Mouse (Mus musculus) thymus, postnatal 0 days (tissue): Measurements from ENCODE around the gene B3galt2. TPM values are rescaled to one million over a fixed set of nuclear protein-coding genes. Genes with fewer than 3 reads are reported as not detected.
A peak's percentile ranks its signal among the peaks of the same experiment; 100 is the strongest.
"Not testable (repeated sequence)": the region's sequence is repeated elsewhere in the genome, so short reads cannot be mapped to it uniquely, and the experiment has no call there.

Experiments
- DNase-seq: peaks from one replicate; pipeline ENCODE4 v3.0.0-alpha.2; 2015; ENCODE audit warnings: low spot score
- polyA plus RNA-seq: library from polyadenylated mRNA; unstranded; fragments of >200 nt; fragmentation: Nextera tagmentation; extraction: Ambion mirVana; gene quantifications from 2 replicates; pipeline ENCODE4 v1.2.1, GENCODE M21; 2015

B3galt2 gene
- polyA plus RNA-seq: 0.15 and 0.31 TPM in 2 replicates

- DNase-seq: peak; percentile 48
Measured at GRCm38 (mm10) chr1:143640650-143641407, at the start of gene B3galt2. TSS of gene B3galt2 (plus strand) at chr1:143640664.

DNA sequence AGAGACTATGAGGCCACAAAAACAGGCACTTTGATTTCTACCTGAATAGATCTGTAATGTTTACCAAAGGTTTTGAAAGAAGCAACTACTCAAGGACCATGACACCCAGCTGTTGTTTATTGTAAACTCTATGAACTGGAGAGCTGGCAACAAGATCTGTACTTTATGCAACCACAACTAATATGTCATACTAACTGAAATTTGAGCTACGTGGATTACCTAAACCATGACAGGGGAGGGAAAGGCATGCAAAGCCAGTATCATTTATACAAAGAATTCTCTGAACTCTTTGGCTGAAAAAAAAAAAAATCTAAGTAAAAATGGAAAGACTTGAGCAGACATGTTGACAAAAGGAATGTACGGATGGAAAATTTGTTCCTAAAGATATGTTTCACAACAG lies 43.6 kb upstream of the B3galt2 start:
- no peak for DNase-seq

- DNase-seq: no peak
Measured at GRCm38 (mm10) chr1:143608911-143609310, 31.6 kb upstream of the B3galt2 start.

GRCm38 (mm10) chr1:143612901-143613300 lies 27.6 kb upstream of the B3galt2 start:
- no peak for DNase-seq

DNA sequence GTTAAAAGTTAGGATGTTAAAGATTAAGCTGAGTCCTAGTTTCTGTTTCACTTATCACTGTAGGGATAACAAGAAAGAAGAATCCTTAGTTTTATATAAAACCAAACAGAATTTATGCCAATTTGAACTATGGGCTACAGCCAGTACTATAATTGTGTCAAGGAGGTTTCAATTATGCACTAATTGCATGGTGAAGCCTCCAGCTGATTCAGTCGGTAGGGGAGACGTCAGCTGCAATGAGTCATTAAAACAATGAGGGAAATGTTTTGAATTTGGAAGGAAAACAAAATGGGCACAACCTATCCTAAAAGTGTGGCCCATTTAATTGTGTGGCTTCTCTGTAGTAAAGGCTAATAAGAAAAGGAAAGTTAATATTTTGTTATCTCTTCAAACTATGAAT lies 20.7 kb upstream of the B3galt2 start:
- DNase-seq: no peak

DNA sequence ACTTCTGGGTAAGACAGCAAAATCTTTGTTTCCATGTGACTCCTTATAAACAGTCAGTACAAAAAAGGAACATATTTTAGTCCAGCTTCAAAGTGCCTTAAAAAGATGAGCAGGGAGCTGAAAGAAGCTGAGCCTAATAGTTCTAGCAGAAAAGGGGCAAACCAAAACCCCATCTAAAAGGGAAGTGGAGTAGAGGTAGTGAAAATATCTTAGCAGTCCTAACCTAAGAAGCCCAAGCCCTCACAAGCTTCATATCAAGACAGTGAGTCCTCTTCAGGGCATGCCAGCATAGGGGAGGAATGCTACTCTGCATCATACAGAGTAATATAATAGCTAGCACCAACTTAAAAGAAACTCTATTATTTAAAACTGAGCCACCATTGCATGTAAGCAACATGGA lies 18.5 kb upstream of the B3galt2 start:
- no peak for DNase-seq

DNA sequence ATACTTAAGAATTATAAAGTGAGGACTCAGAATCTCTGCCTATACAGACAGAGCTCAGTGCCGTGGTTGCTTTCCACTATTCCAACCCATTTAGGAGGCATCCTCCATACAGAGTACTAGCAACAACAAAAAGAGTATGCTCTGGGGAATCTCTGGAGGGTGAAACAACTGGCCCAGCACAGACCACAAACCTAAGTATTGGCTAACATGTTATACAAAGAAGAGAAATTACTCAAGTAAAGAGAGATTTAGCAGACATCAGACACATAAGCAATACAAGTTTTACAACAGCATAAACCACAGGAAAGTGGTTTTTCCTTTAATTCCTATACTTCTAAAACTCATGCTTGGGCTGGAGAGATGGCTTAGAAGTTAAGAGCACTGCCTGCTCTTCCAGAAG lies 17.8 kb upstream of the B3galt2 start:
- no peak for DNase-seq

DNA sequence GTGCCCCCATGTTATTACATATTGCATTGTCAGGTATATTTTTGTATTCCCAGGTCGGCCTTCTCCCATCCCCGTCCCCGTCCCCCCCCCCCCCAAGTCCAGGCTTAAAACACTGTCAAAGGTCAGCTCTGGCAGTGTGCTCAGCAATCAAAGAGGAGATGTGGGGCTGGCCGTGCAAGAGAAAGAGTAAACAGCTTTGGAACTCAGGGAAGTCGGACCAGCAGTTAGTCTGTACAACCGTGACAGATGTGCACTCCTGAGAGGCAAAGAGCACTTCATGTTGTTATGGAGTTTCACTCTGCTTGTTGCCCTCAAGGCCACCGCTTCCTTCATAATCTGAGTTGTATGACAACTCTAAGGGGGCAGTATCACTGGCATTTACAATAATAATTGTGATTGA lies 9.1 kb upstream of the B3galt2 start:
- DNase-seq: no peak

DNA sequence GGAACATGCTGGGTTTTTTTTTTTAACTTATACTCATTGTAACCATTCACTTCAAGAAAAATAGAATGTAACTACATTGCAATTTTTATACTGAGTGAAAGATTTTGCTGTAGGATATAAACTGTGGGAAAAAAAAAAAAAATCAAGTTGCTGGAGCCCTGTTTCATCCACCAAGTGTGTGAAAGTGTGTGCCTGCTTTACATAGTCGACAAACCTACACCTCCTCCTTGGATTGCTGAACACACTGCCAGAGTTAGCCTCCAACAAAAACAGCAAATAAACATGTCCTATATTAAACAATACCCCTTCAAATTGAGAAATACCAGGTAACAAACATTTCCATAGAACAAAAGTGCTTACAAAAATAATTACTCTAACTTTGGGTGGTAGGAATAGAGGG lies 8.1 kb upstream of the B3galt2 start:
- no peak for DNase-seq

GRCm38 (mm10) chr1:143632854-143633587 lies 7.4 kb upstream of the B3galt2 start:
- no peak for DNase-seq

- peak; percentile 35 for DNase-seq
Measured at GRCm38 (mm10) chr1:143644221-143644620, 3.8 kb downstream of the B3galt2 start.

- no peak for DNase-seq
Measured at GRCm38 (mm10) chr1:143645386-143645785, 4.9 kb downstream of the B3galt2 start.

DNA sequence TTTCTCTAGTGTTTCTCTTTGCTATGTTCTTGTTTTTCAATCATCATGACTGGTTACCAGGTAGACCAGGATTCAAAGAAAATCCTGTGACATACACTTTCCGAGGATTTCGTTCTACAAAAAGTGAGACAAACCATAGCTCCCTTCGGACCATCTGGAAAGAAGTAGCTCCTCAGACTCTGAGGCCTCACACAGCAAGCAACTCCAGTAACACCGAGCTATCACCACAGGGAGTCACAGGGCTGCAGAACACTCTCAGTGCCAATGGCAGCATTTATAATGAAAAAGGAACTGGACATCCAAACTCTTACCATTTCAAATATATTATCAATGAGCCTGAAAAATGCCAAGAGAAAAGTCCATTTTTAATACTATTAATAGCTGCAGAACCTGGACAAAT lies 5.8 kb downstream of the B3galt2 start:
- DNase-seq: no peak

GRCm38 (mm10) chr1:143650317-143650716 lies 9.9 kb downstream of the B3galt2 start:
- no peak for DNase-seq

- DNase-seq: peak; percentile 17
Measured at GRCm38 (mm10) chr1:143653646-143654045, 13.2 kb downstream of the B3galt2 start.

DNA sequence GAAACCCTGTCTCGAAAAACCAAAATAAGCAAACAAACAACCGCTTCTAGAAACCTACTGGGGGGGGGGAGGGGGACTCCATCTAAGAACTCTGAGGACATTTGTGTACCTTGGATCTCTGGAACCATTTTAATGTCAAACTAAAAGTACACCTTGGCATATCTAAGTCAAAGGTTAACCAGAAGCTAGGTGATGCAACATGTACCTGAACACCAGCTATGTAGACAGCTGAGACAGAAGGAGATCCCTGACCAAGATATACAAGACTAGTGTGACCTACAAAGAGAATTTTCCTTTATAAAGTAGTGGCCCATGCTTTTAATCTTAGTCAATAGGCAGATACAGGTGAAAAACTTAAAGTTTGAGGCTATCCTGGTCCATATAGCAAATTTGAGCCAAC lies 22.7 kb downstream of the B3galt2 start:
- no peak for DNase-seq

GRCm38 (mm10) chr1:143664786-143665185 lies 24.3 kb downstream of the B3galt2 start:
- not testable (repeated sequence) for DNase-seq

GRCm38 (mm10) chr1:143675734-143676361 lies 35.4 kb downstream of the B3galt2 start:
- DNase-seq: no peak

DNA sequence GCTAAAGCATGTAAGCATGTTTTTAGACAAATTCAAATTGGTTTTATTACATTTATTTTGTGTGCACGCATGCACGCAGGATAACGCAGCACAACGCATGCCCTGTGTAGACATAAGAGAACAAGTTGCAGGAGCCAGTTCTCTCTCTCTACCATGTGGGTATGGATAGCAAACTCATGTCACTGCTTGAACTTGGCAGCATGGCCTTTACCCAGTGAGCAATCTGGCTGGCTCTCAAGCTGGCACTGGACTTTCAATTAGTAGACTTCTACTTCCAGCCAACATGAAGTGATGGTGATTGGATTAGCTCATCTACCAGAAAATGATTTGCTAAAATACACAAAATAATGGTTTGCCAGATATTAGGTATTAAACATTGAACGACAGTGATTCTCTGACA lies 40.6 kb downstream of the B3galt2 start:
- no peak for DNase-seq

GRCm38 (mm10) chr1:143684849-143685248 lies 44.4 kb downstream of the B3galt2 start:
- DNase-seq: no peak

DNA sequence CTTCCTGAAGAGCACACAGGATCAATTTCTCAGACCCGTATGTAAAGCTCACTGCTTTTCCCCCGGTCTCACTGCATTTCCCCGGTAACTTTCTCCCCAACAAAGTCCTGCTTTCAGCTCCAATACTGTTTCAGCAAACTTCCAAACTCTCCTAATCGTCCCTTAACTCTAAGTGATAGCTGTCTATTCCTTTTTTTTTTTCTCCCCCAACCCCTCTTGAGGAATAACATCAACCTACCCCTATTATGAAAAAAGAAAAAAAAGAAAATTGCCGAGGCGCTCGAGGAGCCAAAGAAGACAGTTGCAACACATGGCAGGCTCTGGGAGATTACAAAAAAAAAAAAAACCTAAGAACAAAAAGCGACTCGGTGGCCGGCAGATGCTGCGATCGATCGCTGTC lies 61.3 kb downstream of the B3galt2 start:
- DNase-seq: no peak

GRCm38 (mm10) chr1:143702141-143702740 lies 61.8 kb downstream of the B3galt2 start:
- DNase-seq: no peak
